Mouse (Mus musculus): ENCODE results near the gene Cyb561a3. TPM values are rescaled to one million over a fixed set of nuclear protein-coding genes. Genes with fewer than 3 reads are reported as not detected.
"Not testable (repeated sequence)": the region's sequence is repeated elsewhere in the genome, so short reads cannot be mapped to it uniquely, and the experiment has no call there.

Cyb561a3 gene
- total RNA-seq (2021), result 10 to 100 TPM; 17.9 to 21.6 TPM
- long read RNA-seq, experiment 1, transcript Cyb561a3-209 (8 exons, 3,130 nt), result major isoform, 11 of 37 reads
- long read RNA-seq, experiment 1, partial matches to known transcripts, result 0 of 37 reads
- long read RNA-seq, experiment 1, other reads (novel, unspliced or antisense), result 22 of 37 reads
- long read RNA-seq, experiment 2, transcript Cyb561a3-209 (8 exons, 3,130 nt), result major isoform, 5 of 30 reads
- long read RNA-seq, experiment 2, transcript Cyb561a3-201 (7 exons, 1,474 nt), result major isoform, 5 of 30 reads
- long read RNA-seq, experiment 2, partial matches to known transcripts, result 1 of 30 reads
- long read RNA-seq, experiment 2, other reads (novel, unspliced or antisense), result 15 of 30 reads

- peak; percentile 94 for DNase-seq
These were observed at the start of gene Cyb561a3, which contains the start of gene Tmem138 for GRCm38 (mm10) chr19:10576690-10577561. Cyb561a3 (plus strand) TSS chr19:10577172. Tmem138 (minus strand) TSS chr19:10577362.

- DNase-seq, result no peak
These were observed 46.9 kb upstream of the Cyb561a3 start for GRCm38 (mm10) chr19:10530082-10530481.

- DNase-seq, result no peak
These were observed 37.5 kb upstream of the Cyb561a3 start for GRCm38 (mm10) chr19:10539454-10539853.

GRCm38 (mm10) chr19:10555624-10556510, 21.1 kb upstream of the Cyb561a3 start, which contains the start of gene Tmem216:
Tmem216 (minus strand) TSS chr19:10556238.
- DNase-seq, result peak; percentile 90

GRCm38 (mm10) chr19:10557001-10557400, 20.0 kb upstream of the Cyb561a3 start:
- no peak for DNase-seq

GRCm38 (mm10) chr19:10557430-10557829, 19.5 kb upstream of the Cyb561a3 start:
- DNase-seq, result no peak

GRCm38 (mm10) chr19:10557837-10558375, 19.1 kb upstream of the Cyb561a3 start:
- not testable (repeated sequence) for DNase-seq

- DNase-seq, result peak; percentile 10
These were observed 16.9 kb upstream of the Cyb561a3 start for GRCm38 (mm10) chr19:10560108-10560507.

- peak; percentile 40 for DNase-seq
These were observed 15.2 kb upstream of the Cyb561a3 start for GRCm38 (mm10) chr19:10561558-10562314.

- no peak for DNase-seq
These were observed 14.6 kb upstream of the Cyb561a3 start for GRCm38 (mm10) chr19:10562351-10562750.

GRCm38 (mm10) chr19:10564278-10564677, 12.7 kb upstream of the Cyb561a3 start:
- DNase-seq, result no peak

- no peak for DNase-seq
These were observed 11.8 kb upstream of the Cyb561a3 start for GRCm38 (mm10) chr19:10565217-10565616.

GRCm38 (mm10) chr19:10569627-10570026, 7.3 kb upstream of the Cyb561a3 start:
- no peak for DNase-seq

- DNase-seq, result no peak
These were observed 3.1 kb downstream of the Cyb561a3 start for GRCm38 (mm10) chr19:10580102-10580501.

- DNase-seq, result no peak
These were observed 3.8 kb downstream of the Cyb561a3 start for GRCm38 (mm10) chr19:10580761-10581160.

- DNase-seq, result no peak
These were observed 5.0 kb downstream of the Cyb561a3 start for GRCm38 (mm10) chr19:10581984-10582383.

- DNase-seq, result no peak
These were observed 6.7 kb downstream of the Cyb561a3 start for GRCm38 (mm10) chr19:10583550-10584146.

GRCm38 (mm10) chr19:10585112-10585511, 8.1 kb downstream of the Cyb561a3 start:
- no peak for DNase-seq

GRCm38 (mm10) chr19:10587231-10587630, 10.3 kb downstream of the Cyb561a3 start:
- DNase-seq, result no peak

- DNase-seq, result no peak
These were observed 12.3 kb downstream of the Cyb561a3 start for GRCm38 (mm10) chr19:10589127-10589857.
